Mouse (Mus musculus): ENCODE data around the gene Dppa4. TPM values are rescaled to one million over a fixed set of nuclear protein-coding genes. Genes with fewer than 3 reads are reported as not detected.

Gene Dppa4
- not detected in 2 replicates for polyA plus RNA-seq (2012; rRNA removed)

DNA sequence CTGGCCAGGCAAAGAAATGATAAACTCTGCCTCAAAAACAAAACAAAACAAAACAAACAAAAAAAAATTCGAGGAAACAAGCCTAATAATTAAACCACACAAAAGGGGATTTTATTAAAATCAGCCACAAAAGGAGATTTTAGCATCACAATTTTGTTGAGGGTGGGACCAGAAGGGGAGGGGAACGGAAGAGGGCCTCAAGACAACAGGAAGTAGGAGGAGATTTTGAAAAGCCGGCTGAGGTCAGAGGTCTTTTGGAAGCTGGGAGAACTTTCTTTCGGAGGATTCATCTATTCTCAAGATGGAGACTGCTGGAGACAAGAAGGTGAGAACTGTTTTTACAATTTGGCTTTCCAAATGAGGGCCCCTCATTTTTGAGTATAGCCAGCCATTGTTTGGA, at the start of gene Dppa4:
Dppa4 (plus strand) TSS at position 217 of the 400 bp plus-strand sequence.
- Histone ChIP-seq H3K4me3 (ENCODE audit: control insufficient read depth, insufficient read depth, low read length) (no peak within 1 kb of the TSS), H3K4me1 (replicated peaks; ENCODE audit: control insufficient read depth, insufficient read depth, low read length) (no peaks in the 10 kb centered on the region), H3K36me3 (ENCODE audit: control insufficient read depth, insufficient read depth, low read length) (no peaks in the 10 kb centered on the region), H3K27ac (ENCODE audit: control insufficient read depth, insufficient read depth, low read length) (no peak within 1 kb of the TSS), H3K27me3 (ENCODE audit: control insufficient read depth, insufficient read depth, low read length) (no peaks in the 10 kb centered on the region)
- no peak for DNase-seq
- TF ChIP-seq POLR2A (IDR thresholded peaks at IDR 0.05; ENCODE audit: control insufficient read depth, extremely low read depth, insufficient read depth, low read length, poor library complexity): no peak
- TF ChIP-seq CTCF (IDR thresholded peaks at IDR 0.05; ENCODE audit: borderline replicate concordance, control insufficient read depth, extremely low read depth, insufficient read depth, low read length, poor library complexity): no peak
- 82% methylated on average over 4 of the region's 4 CpGs for WGBS

DNA sequence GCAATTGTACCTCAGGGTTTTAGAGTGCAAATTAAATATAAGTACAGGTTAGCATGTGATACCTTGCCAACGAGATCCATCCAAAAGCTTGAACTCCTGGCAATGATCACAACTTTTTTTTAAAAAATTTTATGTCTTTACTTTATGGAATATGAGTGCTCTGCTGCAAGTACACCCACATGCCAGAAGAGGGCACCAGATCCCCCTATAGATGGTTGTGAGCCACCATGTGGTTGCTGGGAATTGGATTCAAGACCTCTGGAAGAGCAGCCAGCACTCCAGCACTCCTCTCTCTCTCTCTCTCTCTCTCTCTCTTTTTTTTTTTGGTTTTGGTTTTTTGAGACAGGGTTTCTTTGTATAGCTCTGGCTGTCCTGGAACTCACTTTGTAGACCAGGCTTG, 48.5 kb upstream of the Dppa4 start:
- Histone ChIP-seq H3K27me3 (ENCODE audit: control insufficient read depth, insufficient read depth, low read length) (no peaks in the 10 kb centered on the region), H3K4me1 (replicated peaks; ENCODE audit: control insufficient read depth, insufficient read depth, low read length) (no peaks in the 10 kb centered on the region), H3K27ac (ENCODE audit: control insufficient read depth, insufficient read depth, low read length) (no peak overlapping the region), H3K36me3 (ENCODE audit: control insufficient read depth, insufficient read depth, low read length) (no peaks in the 10 kb centered on the region), H3K4me3 (ENCODE audit: control insufficient read depth, insufficient read depth, low read length) (no peak overlapping the region)
- WGBS: 84% methylated on average over 1 of the region's 1 CpGs
- no peak for DNase-seq
- no peak for TF ChIP-seq CTCF (IDR thresholded peaks at IDR 0.05; ENCODE audit: borderline replicate concordance, control insufficient read depth, extremely low read depth, insufficient read depth, low read length, poor library complexity)
- TF ChIP-seq POLR2A (IDR thresholded peaks at IDR 0.05; ENCODE audit: control insufficient read depth, extremely low read depth, insufficient read depth, low read length, poor library complexity): no peak

DNA sequence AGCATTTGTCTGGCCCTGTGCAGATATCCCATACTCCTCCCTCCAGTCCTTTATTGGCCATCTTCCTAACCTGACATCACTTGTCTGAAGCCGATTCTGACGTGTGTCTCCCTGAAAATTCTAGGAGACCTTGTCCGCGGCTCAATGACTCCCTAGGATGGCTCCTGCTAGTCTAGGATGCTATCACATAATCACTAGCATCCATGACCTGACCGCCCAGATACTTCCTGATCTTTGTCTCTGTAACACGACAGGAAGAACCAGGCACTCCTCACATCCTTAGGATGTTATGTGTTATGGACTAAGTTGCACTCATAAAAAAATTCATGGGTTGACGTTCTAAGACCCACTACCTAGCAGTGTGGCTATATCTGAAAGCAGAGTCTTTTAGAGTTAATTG, 45.9 kb upstream of the Dppa4 start:
- H3K27ac ChIP-seq (ENCODE audit: control insufficient read depth, insufficient read depth, low read length): no peak overlapping the region
- H3K4me3 ChIP-seq (ENCODE audit: control insufficient read depth, insufficient read depth, low read length): no peak overlapping the region
- 92% methylated on average over 7 of the region's 7 CpGs for WGBS
- no peak for TF ChIP-seq POLR2A (IDR thresholded peaks at IDR 0.05; ENCODE audit: control insufficient read depth, extremely low read depth, insufficient read depth, low read length, poor library complexity)
- no peak for TF ChIP-seq CTCF (IDR thresholded peaks at IDR 0.05; ENCODE audit: borderline replicate concordance, control insufficient read depth, extremely low read depth, insufficient read depth, low read length, poor library complexity)
- no peaks in the 10 kb centered on the region for H3K27me3 ChIP-seq (ENCODE audit: control insufficient read depth, insufficient read depth, low read length)
- no peaks in the 10 kb centered on the region for H3K4me1 ChIP-seq (replicated peaks; ENCODE audit: control insufficient read depth, insufficient read depth, low read length)
- H3K36me3 ChIP-seq (ENCODE audit: control insufficient read depth, insufficient read depth, low read length): no peaks in the 10 kb centered on the region
- no peak for DNase-seq

DNA sequence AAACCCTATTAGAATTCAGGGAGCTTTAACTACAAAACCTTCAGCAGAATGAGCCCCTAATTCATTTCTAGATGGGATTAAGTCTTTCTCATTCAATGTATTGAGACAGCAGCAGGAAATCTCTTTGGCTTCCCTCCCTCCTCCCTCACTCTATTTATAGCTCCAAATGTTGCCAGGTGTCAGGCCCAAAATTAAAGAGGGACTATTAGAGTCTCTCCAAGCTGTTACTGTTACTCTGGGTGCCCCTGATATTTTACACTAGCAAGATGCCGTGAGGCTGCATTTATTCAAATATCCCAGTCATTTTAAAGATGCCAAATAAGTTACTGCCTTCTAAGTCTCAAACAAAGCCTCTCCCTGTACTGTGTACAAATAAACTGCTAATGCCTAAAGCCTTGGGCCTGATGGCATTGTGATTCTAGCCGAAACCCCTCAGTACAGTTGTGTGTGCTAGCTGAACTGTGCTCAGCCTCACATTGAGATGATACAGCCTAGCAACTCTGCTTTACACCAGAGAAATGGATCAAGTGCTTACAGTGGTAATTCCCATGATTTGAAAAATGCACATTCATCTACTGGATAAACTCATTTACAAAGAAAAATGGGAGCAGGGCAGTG, 36.4 kb upstream of the Dppa4 start:
- 96% methylated on average over 2 of the region's 2 CpGs for WGBS
- no peak for DNase-seq
- H3K27me3 ChIP-seq (ENCODE audit: control insufficient read depth, insufficient read depth, low read length): no peaks in the 10 kb centered on the region
- H3K36me3 ChIP-seq (ENCODE audit: control insufficient read depth, insufficient read depth, low read length): no peaks in the 10 kb centered on the region
- H3K27ac ChIP-seq (ENCODE audit: control insufficient read depth, insufficient read depth, low read length): no peak overlapping the region
- TF ChIP-seq POLR2A (IDR thresholded peaks at IDR 0.05; ENCODE audit: control insufficient read depth, extremely low read depth, insufficient read depth, low read length, poor library complexity): no peak
- no peak for TF ChIP-seq CTCF (IDR thresholded peaks at IDR 0.05; ENCODE audit: borderline replicate concordance, control insufficient read depth, extremely low read depth, insufficient read depth, low read length, poor library complexity)
- no peak overlapping the region for H3K4me3 ChIP-seq (ENCODE audit: control insufficient read depth, insufficient read depth, low read length)
- no peaks in the 10 kb centered on the region for H3K4me1 ChIP-seq (replicated peaks; ENCODE audit: control insufficient read depth, insufficient read depth, low read length)

DNA sequence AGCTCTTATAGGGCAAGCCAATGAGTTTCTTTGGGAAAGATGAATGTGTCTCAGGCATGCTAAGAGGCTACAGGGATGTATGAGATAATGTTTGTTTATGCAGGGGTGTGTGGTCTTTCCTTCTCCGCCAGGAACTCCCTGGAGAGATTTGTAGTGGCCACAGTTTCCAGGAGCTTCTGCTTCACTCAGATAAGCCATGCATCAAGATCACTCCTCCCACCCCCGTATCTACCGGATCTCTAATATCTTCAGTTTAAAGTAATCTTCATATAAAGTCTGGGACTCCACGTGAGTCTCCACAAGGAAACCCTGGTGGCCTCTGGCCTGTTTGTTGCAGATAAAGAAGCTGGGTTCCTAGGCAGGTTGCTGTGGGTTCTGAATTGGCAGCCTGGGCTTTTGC, 30.7 kb upstream of the Dppa4 start:
- no peak overlapping the region for H3K27ac ChIP-seq (ENCODE audit: control insufficient read depth, insufficient read depth, low read length)

DNA sequence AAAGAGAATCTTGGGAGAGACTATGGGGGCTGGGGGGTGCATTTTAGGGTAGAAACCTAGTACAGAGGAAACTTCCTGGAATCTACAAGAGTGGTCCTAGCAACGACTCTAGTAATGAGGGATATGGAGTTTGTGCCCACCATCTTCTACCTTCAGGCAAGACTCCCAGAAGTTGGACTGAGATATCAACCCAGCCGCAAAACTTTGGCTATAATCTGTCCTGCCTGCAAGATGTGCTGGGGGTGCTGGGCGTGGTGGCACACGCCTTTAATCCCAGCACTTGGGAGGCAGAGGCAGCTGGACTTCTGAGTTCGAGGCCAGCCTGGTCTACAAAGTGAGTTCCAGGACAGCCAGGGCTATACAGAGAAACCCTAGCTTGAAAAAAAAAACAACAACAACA, 28.9 kb upstream of the Dppa4 start:
- H3K4me1 ChIP-seq (replicated peaks; ENCODE audit: control insufficient read depth, insufficient read depth, low read length): no peaks in the 10 kb centered on the region
- H3K4me3 ChIP-seq (ENCODE audit: control insufficient read depth, insufficient read depth, low read length): no peak overlapping the region
- H3K36me3 ChIP-seq (ENCODE audit: control insufficient read depth, insufficient read depth, low read length): no peaks in the 10 kb centered on the region
- TF ChIP-seq CTCF (IDR thresholded peaks at IDR 0.05; ENCODE audit: borderline replicate concordance, control insufficient read depth, extremely low read depth, insufficient read depth, low read length, poor library complexity) (no peak), POLR2A (IDR thresholded peaks at IDR 0.05; ENCODE audit: control insufficient read depth, extremely low read depth, insufficient read depth, low read length, poor library complexity) (no peak)
- DNase-seq: no peak
- no peaks in the 10 kb centered on the region for H3K27me3 ChIP-seq (ENCODE audit: control insufficient read depth, insufficient read depth, low read length)
- H3K27ac ChIP-seq (ENCODE audit: control insufficient read depth, insufficient read depth, low read length): no peak overlapping the region
- whole genome bisulfite sequencing: 95% methylated on average over 5 of the region's 5 CpGs

More for the DNA sequence above, 30.7 kb upstream of the Dppa4 start:
- TF ChIP-seq POLR2A (IDR thresholded peaks at IDR 0.05; ENCODE audit: control insufficient read depth, extremely low read depth, insufficient read depth, low read length, poor library complexity) (no peak), CTCF (IDR thresholded peaks at IDR 0.05; ENCODE audit: borderline replicate concordance, control insufficient read depth, extremely low read depth, insufficient read depth, low read length, poor library complexity) (no peak)
- H3K36me3 ChIP-seq (ENCODE audit: control insufficient read depth, insufficient read depth, low read length): no peaks in the 10 kb centered on the region
- H3K27me3 ChIP-seq (ENCODE audit: control insufficient read depth, insufficient read depth, low read length): no peaks in the 10 kb centered on the region
- no peak overlapping the region for H3K4me3 ChIP-seq (ENCODE audit: control insufficient read depth, insufficient read depth, low read length)
- no peak for DNase-seq
- H3K4me1 ChIP-seq (replicated peaks; ENCODE audit: control insufficient read depth, insufficient read depth, low read length): no peaks in the 10 kb centered on the region
- WGBS: 79% methylated on average over 4 of the region's 4 CpGs

DNA sequence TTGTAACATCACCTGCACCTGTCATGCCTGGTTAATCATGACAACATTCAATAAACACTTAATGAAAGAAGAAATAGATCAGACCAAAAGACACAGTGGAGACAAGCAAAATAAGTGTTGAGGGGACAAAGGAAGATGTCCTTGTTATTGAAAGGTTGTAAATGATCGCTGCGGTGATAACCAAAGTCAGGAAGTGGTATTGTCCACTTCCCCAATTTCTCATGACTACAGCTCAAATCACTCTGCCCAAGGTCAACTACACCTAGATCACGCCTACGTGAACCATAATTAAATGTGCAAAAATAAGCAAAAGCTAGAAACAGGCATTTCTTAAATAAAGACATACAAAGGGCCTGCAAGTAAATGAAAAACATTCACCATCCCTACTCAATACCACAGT, 24.0 kb upstream of the Dppa4 start:
- DNase-seq: no peak
- TF ChIP-seq POLR2A (IDR thresholded peaks at IDR 0.05; ENCODE audit: control insufficient read depth, extremely low read depth, insufficient read depth, low read length, poor library complexity): no peak
- no peak for TF ChIP-seq CTCF (IDR thresholded peaks at IDR 0.05; ENCODE audit: borderline replicate concordance, control insufficient read depth, extremely low read depth, insufficient read depth, low read length, poor library complexity)
- Histone ChIP-seq H3K36me3 (ENCODE audit: control insufficient read depth, insufficient read depth, low read length) (no peaks in the 10 kb centered on the region), H3K4me3 (ENCODE audit: control insufficient read depth, insufficient read depth, low read length) (no peak overlapping the region), H3K27me3 (ENCODE audit: control insufficient read depth, insufficient read depth, low read length) (no peaks in the 10 kb centered on the region), H3K4me1 (replicated peaks; ENCODE audit: control insufficient read depth, insufficient read depth, low read length) (no peaks in the 10 kb centered on the region), H3K27ac (ENCODE audit: control insufficient read depth, insufficient read depth, low read length) (no peak overlapping the region)
- 19% methylated on average over 4 of the region's 4 CpGs for WGBS

All from thymus, adult 2 months (tissue).